Mouse (Mus musculus) testis, adult 10 weeks (tissue): ENCODE measurements around the gene Itprid1. TPM values are rescaled to one million over a fixed set of nuclear protein-coding genes. Genes with fewer than 3 reads are reported as not detected.

Experiments
- polyA plus RNA-seq: library from polyadenylated mRNA; stranded (reverse); fragments of 350-450 nt; fragmentation: Illumina TruSeq; extraction: RNeasy Lipid Tissue Mini Kit (QIAGEN cat#74804); gene quantifications from one replicate; pipeline ENCODE4 v1.2.3, GENCODE M21; 2014; ENCODE audit warnings: low read depth, low replicate concordance

Gene Itprid1
- polyA plus RNA-seq = not detected

GRCm38 (mm10) chr6:55836650-55837320, at the start of gene Itprid1:
Gene Itprid1, plus strand, starts transcription at chr6:55836895.

GRCm38 (mm10) chr6:56017291-56017994, 180.7 kb downstream of the Itprid1 start, which contains the start of gene Ppp1r17:
Gene Ppp1r17, plus strand, starts transcription at chr6:56017497.

Other genes with a start within 250 kb of the Itprid1 start
- not detected for gene Neurod6, start 155.6 kb upstream of the Itprid1 start, polyA plus RNA-seq
- gene Ppp1r17, start 180.6 kb downstream of the Itprid1 start, polyA plus RNA-seq = 0.34 TPM